Mouse (Mus musculus): Measurements from ENCODE around the gene Phf21a.

DNA sequence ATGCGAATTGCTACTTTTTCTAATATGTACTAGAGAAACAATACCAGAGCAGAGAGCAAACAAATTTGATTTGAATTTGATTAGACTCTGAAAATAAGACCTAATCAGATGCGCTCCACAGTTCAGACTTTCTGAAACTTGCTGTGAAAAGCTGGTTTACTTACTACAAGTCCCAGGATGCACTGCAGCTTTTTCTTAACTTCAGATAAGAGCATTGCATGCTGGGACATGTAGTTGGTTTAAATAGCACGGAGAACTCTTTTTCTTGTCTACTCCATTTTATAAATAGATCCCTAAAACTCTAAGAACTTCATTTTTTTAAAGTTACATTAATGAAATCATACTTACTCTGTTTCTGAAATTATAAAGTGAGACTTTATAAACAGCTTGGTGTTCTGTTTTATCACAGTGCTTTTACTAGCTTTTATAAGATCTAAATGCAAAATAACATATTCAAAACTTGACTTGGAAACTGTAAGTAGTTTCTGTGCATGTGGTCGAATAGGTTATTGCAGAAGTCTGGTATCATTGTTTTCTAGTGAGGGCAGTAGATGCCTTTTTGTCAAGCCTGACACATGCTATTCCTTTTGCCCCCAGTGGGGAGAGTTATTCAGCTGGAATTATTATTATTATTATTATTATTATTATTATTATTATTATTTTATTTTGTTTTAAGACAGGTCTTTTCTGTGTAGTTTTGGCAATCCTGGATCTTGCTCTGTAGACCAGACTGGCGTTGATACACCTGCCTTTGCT, 99.1 kb downstream of the Phf21a start:
- no peak for TF ChIP-seq POLR2A (IDR thresholded peaks at IDR 0.05; ENCODE audit: borderline replicate concordance, control insufficient read depth, low read depth, low read length)
- TF ChIP-seq CTCF (IDR thresholded peaks at IDR 0.05; ENCODE audit: control insufficient read depth, insufficient read depth, low read length) = no peak

All from bone marrow, adult 2 months (tissue).